Mouse (Mus musculus) thymus, adult 2 months (tissue): Measurements from ENCODE around the gene Cyp2d9. TPM values are rescaled to one million over a fixed set of nuclear protein-coding genes. Genes with fewer than 3 reads are reported as not detected.
"Not testable (repeated sequence)": the region's sequence is repeated elsewhere in the genome, so short reads cannot be mapped to it uniquely, and the experiment has no call there.

Experiments used
- DNase-seq: peaks from one replicate; pipeline ENCODE4 v3.0.0; 2021
- H3K27ac ChIP-seq: fragments of 200-500 bp; 2 replicates; pipeline ENCODE4 v1.5.1; 2012; ENCODE audit warnings: low read length, control low read depth; ENCODE audit not compliant: control insufficient read depth, insufficient read depth
- H3K27me3 ChIP-seq: fragments of 200-500 bp; 2 replicates; pipeline ENCODE4 v1.6.1; 2012; ENCODE audit warnings: mild to moderate bottlenecking, low read length, moderate library complexity, mixed read lengths; ENCODE audit not compliant: control insufficient read depth, insufficient read depth
- H3K36me3 ChIP-seq: fragments of 200-500 bp; 2 replicates; pipeline ENCODE4 v1.6.1; 2012; ENCODE audit warnings: mild to moderate bottlenecking, low read length, moderate library complexity; ENCODE audit not compliant: control insufficient read depth, insufficient read depth
- H3K4me1 ChIP-seq: fragments of 200-500 bp; replicated peaks from 2 replicates; pipeline ENCODE4 v1.6.1; 2012; ENCODE audit warnings: low read length; ENCODE audit not compliant: control insufficient read depth, insufficient read depth
- H3K4me3 ChIP-seq: fragments of 200-500 bp; 2 replicates; pipeline ENCODE4 v1.5.1; 2012; ENCODE audit warnings: mild to moderate bottlenecking, low read length, control low read depth, moderate library complexity; ENCODE audit not compliant: control insufficient read depth, insufficient read depth
- CTCF ChIP-seq: fragments of 200-500 bp; IDR thresholded peaks from 2 replicates; pipeline ENCODE4 v1.5.1; 2012; ENCODE audit warnings: mild to moderate bottlenecking, control low read depth, low read length, moderate library complexity, borderline replicate concordance; ENCODE audit not compliant: control insufficient read depth, poor library complexity, insufficient read depth; ENCODE audit errors: extremely low read depth
- POLR2A ChIP-seq: fragments of 200-500 bp; IDR thresholded peaks from 2 replicates; pipeline ENCODE4 v1.6.1; 2012; ENCODE audit warnings: mild to moderate bottlenecking, low read length, control low read depth, moderate library complexity; ENCODE audit not compliant: control insufficient read depth, poor library complexity, insufficient read depth; ENCODE audit errors: extremely low read depth
- WGBS: fragments of 180-500 bp; shearing (Covaris S2); methylation state at CpG from one replicate; pipeline ENCODE4 v1.1.7; 2018; 5-methylcytosine and 5-hydroxymethylcytosine counted together
- polyA plus RNA-seq: library from polyadenylated mRNA; depleted of rRNA; stranded (reverse); fragments of >200 nt; gene quantifications from 2 replicates; pipeline ENCODE4 v1.2.3, GENCODE M21; 2012

The Cyp2d9 gene
- polyA plus RNA-seq, 1 experiment: 0.22 TPM

DNA sequence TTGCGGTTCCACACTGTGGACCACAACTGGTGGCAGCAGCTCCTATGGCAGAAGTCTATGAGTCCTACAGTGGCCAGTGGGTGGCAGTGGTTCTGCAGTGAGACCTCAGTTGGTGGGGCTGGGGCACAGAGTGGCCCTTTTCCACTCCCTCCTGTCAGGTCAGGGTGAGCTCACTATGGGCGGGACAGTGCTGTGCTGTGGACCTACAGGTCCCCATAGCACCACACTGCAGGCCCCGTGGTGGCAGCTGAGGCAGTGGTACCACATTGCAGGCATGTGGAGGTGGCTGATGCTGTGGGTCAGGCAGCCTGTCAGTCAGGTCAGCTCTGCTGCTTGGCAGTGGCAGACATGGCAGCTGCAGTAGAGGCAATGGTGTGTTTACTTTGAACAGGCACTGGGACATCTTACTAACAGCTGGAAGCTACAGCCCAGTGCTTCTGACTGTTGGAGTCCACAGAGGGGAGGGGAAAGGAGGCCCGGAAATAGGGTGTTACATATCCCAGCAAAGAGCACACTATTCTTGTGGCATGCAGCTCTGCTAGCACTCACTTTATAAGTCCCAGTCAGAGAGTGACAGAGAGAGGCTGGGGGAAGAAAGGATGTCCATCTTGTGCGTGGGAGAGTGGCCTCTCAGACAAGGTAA is 4.9 kb downstream of the Cyp2d9 start:
- Histone ChIP-seq H3K27ac (no peak overlapping the region), H3K27me3 (no peaks in the 10 kb centered on the region), H3K4me1 (no peaks in the 10 kb centered on the region), H3K4me3 (no peak overlapping the region), H3K36me3 (no peaks in the 10 kb centered on the region)
- WGBS: 68% methylated on average over 5 of the region's 5 CpGs
- DNase-seq: no peak
- TF ChIP-seq POLR2A: no peak
- no peak for TF ChIP-seq CTCF

DNA sequence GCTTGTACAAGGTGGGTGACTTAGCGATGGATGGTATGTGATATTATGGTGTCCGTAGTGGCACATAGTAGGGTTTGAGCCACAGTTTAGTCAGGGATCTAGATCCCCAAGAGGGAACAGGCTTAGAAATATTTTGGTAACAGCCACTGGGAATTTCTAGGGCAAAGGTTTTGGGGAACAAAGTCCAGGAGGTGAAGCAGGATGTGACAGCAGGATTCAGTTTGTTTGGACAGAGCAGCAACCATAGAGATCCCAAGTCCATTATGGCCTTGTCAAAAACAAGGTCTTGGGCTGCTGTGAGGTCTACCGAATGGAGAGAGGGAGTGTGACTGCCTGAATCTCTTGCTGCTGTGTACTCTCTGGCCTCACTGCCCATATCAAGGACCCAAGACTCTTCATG is 10.4 kb downstream of the Cyp2d9 start:
- H3K4me1 ChIP-seq: no peaks in the 10 kb centered on the region
- 96% methylated on average over 3 of the region's 3 CpGs for WGBS
- H3K4me3 ChIP-seq: no peak overlapping the region
- H3K27me3 ChIP-seq: no peaks in the 10 kb centered on the region
- no peak for DNase-seq
- no peak for TF ChIP-seq POLR2A
- no peak for TF ChIP-seq CTCF
- no peaks in the 10 kb centered on the region for H3K36me3 ChIP-seq
- H3K27ac ChIP-seq: no peak overlapping the region

DNA sequence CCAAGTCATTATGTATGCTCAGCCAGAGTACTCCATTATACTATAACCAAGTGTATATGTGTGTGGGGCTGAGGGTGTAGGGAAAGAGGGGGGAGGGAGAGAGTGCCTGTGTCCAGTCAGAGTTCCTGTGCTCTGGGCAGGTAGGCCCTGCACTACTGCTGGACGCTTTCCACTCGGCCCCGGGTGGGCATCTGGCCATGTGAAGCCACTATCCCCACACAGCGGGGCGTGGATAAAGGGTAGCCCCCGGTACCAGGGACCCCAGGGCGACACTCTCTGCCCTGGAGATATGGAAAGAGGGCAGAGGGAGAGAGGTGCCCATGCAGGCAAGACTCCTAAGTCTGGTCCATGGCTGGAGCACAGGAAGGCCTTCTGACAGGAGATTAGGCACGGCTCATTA is 12.0 kb downstream of the Cyp2d9 start:
- Histone ChIP-seq H3K27ac (no peak overlapping the region), H3K36me3 (no peaks in the 10 kb centered on the region), H3K4me3 (no peak overlapping the region), H3K27me3 (no peaks in the 10 kb centered on the region), H3K4me1 (no peaks in the 10 kb centered on the region)
- no peak for DNase-seq
- 85% methylated on average over 8 of the region's 8 CpGs for WGBS
- TF ChIP-seq POLR2A: no peak
- TF ChIP-seq CTCF: no peak

DNA sequence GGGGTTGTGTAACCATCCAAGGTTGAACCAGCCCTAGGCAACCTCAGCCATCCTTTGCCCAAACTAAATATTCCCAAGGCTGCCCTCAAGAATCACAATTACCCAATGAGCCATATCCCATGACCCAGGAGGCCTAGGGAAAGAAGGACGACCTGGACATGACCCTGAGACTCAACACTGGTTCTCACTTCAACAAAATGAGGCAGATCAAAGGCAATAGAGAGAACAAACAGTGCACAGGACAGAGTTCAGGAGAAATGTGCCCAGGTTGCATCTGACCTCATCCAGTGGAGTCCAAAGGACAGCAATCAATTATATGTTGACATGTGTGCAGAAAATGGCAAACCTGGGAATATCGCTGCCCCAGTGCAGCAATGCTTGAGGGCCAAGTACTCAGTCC is 16.8 kb downstream of the Cyp2d9 start:
- not testable (repeated sequence) for H3K4me3 ChIP-seq, H3K27ac ChIP-seq, H3K27me3 ChIP-seq, H3K36me3 ChIP-seq, H3K4me1 ChIP-seq, DNase-seq
- 83% methylated on average over 2 of the region's 2 CpGs for WGBS

DNA sequence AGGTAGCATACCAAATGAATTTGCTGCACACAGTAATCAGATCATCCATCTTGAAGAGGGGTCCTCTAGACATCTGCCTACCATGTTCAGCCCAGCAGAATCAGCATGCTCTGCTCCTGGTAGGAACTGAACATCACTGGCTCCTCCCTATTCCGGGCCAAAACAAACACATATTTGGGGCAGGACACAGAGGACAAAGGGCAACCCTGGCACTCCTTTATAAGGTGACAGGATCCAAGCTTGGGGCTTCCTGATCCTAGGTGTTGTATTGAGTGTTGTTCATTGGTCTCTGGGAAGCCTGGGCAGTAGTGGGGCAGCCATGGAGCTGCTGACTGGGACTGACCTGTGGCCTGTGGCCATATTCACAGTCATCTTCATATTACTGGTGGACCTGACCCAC is 18.9 kb downstream of the Cyp2d9 start:
- not testable (repeated sequence) for H3K4me3 ChIP-seq, H3K4me1 ChIP-seq, DNase-seq, H3K36me3 ChIP-seq, H3K27me3 ChIP-seq, H3K27ac ChIP-seq
- WGBS: 95% methylated on average over 1 of the region's 1 CpGs

DNA sequence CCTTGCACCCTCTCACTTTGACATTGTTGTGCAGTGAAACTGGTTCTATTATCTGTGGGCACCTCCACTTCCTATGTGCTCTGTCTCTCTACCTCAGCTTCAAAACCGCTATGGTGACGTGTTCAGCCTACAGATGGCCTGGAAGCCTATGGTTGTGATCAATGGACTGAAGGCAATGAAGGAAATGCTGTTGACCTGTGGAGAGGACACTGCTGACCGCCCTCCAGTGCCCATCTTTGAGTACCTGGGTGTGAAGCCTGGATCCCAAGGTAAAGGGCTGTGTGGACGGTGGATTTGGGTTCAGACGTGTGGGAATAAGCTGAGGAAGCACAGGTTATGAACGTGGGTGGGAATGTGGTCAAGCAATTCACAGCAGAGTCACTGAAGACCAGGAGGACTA is 20.3 kb downstream of the Cyp2d9 start:
- not testable (repeated sequence) for H3K27ac ChIP-seq, H3K4me1 ChIP-seq, H3K4me3 ChIP-seq, H3K27me3 ChIP-seq, H3K36me3 ChIP-seq, DNase-seq
- 82% methylated on average over 6 of the region's 6 CpGs for WGBS

DNA sequence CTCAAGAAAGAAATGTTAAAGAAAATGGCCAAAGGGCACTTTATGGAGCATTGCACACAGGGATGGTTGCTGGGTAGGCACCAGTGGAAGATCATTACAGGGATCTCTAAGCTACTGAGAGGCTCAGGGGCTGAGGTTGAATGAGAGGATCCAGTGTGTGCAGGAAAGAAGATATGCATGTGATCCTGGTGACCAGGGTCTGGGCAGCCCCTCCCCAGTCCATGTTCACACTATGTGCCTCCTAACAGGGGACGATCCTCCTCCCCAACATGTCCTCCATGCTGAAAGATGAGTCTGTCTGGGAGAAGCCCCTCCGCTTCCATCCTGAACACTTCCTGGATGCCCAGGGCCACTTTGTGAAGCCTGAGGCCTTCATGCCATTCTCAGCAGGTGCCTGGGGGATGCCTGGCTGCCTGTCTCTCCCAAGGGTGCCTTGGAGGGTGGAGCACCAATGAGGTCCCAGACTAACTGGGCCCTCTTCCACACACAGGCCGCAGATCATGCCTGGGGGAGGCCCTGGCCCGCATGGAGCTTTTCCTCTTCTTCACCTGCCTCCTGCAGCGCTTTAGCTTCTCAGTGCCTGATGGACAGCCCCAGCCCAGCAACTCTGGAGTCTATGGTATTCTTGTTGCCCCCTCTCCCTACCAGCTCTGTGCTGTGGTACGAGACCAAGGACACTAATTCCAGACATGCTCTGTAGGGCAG is 23.0 kb downstream of the Cyp2d9 start:
- H3K4me1 ChIP-seq, H3K4me3 ChIP-seq, H3K36me3 ChIP-seq, H3K27ac ChIP-seq, DNase-seq, H3K27me3 ChIP-seq: not testable (repeated sequence)
- 94% methylated on average over 6 of the region's 6 CpGs for WGBS
